Mouse (Mus musculus): Measurements from ENCODE around the gene Amigo2.

DNA sequence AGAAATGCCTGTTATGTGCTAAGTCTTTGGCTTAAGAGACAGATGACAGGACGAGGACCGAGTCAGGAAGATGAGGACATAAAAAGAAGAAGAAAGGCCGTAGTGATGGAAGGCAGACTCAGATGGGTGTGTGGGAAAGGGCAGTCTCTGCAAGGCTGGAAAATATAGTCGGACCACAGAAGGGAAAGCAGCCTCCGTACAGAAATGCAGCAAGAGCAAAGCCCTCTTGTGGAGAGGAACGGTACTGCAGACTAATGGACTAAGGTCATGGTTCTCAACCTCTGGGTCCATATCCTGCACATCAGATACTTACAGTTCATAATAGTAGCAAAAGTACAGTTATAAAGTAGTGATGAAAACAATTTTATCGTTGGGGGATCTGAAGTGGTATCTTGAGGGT lies 11.9 kb downstream of the Amigo2 start:
- peak; percentile 95 for TF ChIP-seq CTCF (IDR thresholded peaks at IDR 0.05; ENCODE audit: low read depth)
- no peak for TF ChIP-seq EP300 (IDR thresholded peaks at IDR 0.05; ENCODE audit: low read depth)

Measured in liver, postnatal 0 days (tissue).